Mouse (Mus musculus) monocyte, adult 2 months (primary cell): ENCODE results near the gene 4933430I17Rik.

Experiments used
- DNase-seq, 2 experiments: peaks; one replicate each; pipeline ENCODE4 v3.0.0; 2022; ENCODE audit warnings: low spot score in 2 of 2, low read depth in 1 of 2

4933430I17Rik gene

DNA sequence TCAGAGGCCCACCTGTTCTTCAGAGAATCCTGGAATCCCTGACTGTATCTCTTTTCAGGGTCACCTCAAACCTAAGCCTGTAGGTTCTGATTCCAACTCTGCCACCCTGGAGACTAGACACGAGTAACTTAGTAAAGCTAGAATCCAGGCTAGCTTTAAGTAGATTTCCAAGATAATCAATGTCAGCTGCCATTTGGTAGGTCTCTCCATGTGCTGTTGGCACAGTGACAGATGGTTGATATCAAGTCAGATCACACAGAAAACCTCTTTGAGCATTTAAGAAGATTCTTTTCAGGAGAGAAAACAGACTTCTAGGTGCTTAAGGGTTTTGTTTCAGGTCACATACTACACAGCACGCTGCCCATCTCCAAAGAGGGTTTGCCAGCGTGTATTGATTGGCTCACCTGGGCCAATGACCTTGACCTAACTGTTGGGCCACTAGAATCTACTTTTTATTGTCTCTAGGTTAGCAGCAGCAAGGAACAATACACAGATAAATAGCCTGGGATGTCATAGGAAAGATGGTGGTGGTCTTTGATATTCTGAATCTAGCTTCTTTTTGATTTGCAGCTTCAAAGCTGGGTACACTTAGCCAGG is 21.7 kb upstream of the 4933430I17Rik start, which contains the start of gene Hdhd3:
Hdhd3 (minus strand) TSS at position 94 of the 597 bp plus-strand sequence.
- DNase-seq, result no peak

DNA sequence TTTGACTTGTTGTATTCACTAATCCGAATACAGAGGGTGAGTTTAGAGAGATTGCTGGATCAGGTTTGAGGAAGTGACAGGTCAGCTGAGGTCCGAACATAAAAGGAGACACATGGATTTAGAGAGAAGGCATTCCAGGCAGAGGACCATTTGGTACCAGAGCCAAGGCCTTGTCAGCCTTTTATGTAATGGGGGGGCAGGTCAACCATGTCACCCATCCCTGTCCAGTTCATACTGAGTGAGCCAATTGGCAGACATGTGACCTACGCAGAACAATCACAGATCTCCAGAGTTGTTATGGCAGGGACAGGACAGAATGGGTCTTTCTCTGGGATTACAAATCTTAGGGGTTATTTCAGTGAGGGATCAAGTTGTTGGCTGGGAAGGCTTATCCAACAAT is 19.2 kb upstream of the 4933430I17Rik start:
- no peak for DNase-seq

DNA sequence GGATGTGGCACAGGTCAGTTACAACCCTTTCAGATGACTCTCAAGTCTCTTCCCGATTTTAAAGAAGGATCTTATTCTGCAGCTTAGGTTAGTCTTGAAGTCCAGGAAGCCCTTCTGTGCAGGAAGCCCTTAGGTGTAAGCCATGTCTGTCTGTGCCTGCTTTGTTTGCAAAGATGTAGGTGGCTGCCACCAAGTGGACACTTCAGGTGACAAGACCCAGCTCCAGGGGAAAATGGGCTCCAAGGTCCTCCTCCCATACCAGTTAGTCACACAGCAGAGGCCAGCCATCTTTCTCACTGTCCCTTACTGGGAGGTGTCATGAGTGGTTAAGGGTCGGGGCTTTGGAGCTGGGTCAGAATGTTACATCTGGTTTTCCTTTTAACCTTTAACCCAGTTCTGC is 18.4 kb upstream of the 4933430I17Rik start:
- no peak for DNase-seq

DNA sequence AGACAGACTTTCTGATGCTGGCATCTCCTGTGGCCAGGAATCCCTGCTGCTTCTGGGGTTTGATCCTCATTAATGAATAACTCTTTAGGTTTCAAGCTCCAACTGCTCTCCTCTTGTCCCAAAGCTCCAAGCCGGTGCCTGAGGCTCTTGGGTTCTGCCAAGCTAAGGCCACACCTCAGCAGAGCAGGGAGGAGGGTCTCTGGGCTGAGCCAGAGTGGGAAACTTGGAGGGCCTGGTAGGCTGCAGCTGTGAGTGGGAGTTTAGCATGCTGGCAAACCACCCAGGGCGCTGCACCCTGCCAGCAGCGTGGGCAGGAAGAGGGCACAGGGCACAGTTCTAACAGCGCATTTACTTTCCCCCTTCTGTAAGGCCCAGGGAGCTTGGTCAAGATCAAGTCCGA is 16.3 kb upstream of the 4933430I17Rik start:
- no peak for DNase-seq

DNA sequence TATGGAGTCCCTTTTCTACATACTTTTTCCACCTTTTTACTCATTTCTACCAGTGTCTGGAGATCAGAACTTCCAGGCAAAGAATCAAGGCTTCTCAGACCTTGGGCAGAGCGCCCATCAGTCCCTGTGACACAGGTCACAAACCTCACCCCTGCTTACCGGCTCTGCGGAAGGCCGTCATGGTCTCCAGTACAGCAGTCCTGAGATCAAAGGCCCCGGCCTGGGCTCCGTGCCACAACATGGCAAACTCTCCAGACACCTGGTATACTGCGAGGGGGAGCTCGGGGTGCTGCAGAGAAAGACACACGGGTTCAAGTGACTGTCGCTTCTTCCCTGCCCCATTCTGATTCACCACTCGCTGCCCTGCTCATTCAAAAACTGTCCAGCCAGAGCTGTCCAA is 15.2 kb upstream of the 4933430I17Rik start:
- DNase-seq, result no peak

DNA sequence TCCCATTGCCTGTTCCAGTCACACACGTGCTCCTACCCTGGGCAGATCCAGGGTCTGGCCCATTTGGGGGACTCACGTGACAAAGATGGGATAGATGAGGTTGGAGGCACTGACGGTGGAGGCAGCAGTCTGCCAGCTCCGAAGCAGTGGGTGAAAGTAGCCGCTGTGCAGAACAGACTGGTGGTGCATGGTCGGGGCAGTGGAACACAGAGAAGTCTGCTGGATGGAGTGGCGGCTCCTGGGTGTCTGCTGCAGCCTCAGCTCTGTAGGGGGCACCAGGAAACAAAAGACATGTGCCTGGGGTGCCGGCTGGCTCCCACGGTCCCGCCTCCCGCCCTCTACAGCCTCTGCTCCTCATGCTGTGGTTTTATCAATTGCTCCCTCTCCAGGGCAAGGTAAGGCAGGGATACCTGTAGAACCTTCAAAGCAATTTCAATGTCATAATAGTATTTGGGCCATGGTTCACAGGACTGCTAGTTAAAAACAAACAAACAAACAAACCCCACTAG is 11.1 kb upstream of the 4933430I17Rik start:
- no peak for DNase-seq

DNA sequence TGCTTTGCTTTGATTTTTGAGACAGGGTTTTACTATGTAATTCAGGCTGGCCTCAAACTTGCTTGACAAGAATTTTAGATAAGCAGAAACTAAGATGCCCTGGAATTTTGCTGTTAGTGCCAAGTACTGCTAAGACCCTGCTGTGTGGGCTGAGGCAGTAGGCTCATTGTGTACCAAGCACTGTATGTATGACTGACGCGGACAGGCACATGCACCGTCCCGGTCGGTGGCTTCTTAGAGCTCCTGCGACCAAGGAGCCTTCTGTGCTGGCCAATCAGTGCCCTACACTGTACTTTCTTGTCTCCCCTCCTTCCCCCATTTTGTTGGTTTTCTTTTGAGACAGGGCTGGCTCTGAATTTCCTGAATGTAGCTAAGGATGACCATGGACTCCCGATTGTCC is 10.2 kb upstream of the 4933430I17Rik start:
- no peak for DNase-seq

DNA sequence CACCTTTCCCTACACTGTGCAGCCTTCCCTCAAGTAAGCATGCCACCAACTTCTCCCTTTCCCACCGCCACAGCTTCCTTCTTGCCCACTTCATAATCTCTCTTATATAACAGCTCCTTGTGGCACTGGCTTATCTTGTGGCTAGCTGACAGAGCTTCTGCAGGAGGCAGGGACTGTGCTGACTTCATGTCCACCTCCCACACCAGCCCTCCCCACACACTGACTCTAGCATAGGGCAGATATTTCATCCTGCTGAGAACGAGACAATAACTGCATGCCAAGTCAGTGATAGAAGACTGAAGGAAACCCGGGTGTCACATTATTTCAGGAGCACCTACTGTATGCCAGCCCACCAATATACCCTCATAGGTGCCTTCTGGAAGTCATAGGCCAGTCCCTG is 9.7 kb upstream of the 4933430I17Rik start:
- no peak for DNase-seq

DNA sequence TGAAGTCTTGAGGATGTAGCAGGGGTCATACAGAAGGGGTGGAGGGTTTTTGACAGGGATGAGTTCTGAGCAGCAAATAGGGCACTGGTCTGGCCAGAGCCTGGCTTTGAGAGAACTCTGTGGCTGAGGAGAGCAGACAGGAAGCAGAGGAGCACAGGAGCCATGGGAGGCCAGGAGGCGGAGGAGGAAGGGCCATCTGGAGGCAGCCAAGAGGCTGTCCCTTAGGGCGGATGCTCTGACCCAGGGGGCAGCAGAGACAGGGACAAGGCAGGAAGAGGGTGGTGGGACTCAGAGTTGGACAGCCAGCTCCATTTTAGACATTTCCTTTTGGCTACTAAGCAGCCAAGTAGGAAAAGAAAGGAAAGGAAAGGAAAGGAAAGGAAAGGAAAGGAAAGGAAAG is 9.1 kb upstream of the 4933430I17Rik start:
- no peak for DNase-seq

DNA sequence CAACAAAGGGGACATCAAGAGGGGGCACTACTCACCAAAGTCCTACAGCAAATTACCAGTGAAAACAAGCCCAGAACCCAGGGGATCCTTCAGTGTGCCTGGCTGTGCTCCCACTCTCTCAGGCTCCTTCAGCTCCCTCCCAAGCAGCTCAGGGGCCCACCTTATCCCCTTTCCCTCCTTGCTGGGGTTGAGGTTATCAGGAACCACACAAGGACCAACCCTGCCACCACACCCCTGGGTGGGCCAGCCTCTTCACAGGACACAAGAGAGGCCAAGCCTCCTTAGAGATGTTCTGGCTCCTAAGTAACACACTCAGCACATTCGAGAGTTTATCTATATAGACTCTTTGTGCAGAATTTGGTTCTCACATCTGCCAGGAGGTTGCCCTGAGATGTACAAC is 8.6 kb upstream of the 4933430I17Rik start:
- DNase-seq, result no peak

DNA sequence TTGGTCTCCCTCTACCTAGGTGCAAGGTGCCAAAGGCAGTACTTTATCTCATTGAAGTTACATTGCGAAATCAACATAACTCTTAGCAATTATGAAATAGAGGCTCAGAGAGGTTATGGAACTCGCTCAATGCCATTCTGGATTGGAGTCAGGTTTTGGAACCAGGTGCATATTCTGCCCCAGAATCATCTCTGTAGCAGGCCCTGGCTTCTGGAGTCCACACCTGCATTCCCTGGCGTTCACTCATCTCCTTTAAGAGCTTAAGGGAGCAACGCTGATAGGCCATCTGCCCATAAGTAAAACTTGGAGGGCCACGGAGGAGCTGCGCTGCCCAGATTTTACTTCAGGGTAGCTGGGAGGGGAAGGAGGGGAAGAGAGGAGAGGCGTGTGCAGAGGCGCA is 8.1 kb upstream of the 4933430I17Rik start:
- DNase-seq, result no peak

DNA sequence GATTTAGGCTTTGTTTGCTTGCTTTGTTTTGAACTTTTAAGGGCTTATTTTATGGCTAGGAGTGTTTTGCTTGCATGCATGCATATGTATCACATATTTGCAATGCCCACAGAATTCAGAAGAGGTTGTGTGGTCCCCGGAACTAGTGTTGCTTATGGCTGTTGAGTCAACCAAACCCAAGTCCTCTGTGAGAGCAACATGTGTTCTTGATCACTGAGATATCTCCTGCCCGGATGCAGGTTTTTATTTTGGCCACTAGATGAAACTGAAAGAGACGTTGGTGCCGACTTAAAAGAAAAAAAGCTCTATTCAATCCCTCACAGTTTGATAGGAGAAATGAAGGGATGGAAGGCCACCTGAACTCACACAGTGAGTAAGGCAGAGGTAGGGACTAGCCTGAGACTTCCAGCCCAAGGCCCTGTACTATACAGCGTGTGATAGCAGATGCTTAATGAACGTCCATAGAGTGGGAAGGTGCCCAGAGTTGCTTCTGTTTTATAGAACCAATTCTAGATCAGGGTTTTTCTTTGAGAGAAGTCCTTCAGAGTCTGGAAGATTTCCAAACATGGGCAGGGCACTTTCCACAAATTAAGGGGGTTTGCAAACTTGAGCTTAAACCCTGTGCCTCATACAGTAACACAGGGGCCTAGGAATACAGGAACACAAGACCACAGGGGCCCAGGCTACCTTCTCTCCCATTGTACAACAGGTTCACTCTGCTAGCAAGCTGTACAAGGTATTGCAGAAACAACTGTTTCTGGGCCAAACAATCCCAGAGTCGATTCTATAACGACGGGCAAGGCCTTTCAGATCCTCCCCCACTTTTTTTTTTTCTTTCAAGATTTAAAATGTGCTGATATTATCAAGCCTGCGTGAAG is 7.4 kb upstream of the 4933430I17Rik start:
- no peak for DNase-seq

DNA sequence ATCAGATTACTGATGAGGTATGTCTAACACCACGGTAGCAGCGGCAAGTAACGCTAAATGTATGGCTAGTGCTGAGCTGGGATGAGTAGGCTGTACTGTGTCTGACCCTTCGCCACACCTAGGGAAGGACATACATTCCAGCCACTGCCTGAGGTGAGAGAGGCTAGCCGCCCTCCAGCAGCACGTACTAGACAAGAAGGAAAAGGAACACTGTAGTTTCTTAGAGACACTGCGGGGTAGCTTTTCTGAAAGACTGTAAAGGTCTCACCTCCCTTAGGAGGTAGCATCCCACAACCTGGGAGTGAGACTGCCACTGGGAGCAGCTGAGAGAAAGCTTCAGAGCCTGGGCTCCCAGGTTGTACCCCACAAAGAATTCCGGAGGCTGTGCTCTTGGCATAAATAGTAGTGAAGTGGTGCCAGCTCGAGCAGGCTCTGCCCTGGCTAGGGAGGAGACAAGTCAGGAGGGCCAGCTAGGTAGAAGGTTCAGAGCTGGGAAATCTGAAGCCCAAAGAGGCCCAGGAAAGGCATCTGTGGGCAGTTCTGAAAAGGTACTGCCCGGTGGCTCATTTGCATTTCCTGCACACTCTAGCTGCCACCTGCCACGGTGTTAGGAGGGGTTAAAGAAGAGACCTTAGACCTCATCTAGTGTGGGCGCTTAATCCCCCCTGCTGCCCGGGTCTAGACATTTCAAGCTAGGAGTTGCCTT is 6.6 kb upstream of the 4933430I17Rik start:
- DNase-seq, result no peak

DNA sequence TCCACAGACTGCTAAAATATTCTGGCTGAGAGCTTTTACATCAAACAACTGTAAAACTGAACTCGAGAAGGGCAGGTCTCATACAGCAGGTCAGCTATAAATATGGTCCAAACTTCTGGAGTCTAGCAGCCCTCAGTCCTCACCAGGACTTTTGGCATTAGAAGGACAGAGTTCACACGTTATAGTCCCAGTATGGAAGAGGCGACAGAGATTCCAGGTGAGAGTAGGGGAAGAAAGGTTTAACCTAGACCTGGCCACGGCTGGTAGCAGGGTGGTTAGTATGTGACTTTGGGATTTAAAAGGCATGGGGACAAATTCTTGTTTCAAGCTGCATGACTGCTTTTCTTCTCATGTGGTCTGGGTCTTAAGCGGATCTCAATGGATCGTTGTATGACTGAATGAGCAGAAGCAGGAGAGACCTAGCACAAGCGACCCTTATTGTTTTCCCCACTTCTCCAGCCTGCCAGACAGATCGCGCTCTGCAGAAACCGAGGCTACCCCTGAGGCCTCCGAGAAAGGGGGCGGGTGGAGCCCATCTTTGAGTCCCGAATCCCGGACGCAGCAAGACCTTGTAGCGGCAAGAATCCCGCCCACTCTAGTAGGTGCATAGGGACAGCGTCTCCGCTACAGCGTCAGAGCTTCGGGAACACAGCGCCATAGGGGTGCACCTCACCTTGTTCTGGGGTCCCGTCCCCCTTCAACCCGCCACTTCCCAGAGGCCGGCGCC is 5.9 kb upstream of the 4933430I17Rik start:
- peak in 1 of 2 experiments; percentile 5 for DNase-seq

DNA sequence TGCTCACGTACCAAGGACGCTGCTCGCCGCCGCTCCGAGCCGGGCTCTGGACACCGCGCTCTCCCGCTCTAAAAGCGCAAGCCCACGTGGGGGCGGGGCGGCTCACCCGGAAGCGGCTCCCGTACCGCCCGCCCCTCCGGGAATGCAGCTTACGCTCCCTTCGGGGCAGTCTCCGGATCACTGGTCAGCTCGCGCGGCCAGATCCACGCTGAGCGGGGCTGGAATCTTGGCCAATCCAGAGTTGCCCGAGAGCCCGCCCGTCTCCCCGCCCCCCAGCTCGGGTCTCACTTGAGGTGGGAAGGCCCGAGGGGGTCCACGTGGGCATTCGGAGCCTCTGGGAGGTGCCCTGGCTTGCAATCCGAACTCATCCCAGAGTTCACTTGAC is 5.3 kb upstream of the 4933430I17Rik start, which contains the start of gene Alad:
Alad (minus strand) TSS at position 70 of the 385 bp plus-strand sequence.
- peak; percentile 9 to 38 for DNase-seq

DNA sequence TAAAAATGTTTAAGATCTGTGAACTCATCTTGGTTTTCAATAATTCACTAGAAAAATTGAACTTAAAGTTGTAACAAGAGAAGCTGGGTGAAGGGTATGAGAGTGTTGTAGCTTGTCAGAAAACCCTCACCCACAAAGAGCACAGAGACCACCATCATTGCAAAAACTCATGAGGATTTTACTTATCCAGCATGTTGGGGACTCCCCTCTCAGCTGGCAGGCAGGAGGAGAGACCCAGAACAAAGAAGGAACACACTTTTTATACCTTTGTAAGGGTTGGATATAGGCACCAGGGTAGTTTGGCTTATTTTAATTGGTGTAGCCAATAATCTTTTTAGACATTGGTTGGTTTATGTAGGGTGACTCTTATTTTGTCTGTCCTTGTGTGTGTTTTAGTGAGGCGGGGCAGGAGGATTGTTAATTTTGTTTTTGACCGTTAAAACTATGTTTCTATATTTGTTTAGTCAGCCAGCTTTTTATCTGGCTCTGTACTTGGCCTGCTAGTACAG is 4.2 kb upstream of the 4933430I17Rik start:
- no peak for DNase-seq

DNA sequence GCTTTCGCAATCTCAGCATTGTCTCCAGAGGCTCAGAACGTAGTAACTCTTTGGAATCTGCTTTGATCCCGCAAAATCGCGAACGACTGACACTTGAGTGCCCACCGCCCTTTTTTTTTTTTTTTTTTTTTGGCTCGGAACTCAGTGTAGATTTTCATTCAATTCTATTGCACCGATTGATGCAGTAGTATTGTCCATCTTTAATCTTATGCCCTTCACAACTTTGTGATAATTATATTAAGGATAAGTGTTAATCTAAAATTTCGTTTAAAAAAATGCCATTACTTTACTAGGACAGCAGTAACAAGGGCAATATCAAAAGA is 281 bp downstream of the 4933430I17Rik start:
- no peak for DNase-seq

DNA sequence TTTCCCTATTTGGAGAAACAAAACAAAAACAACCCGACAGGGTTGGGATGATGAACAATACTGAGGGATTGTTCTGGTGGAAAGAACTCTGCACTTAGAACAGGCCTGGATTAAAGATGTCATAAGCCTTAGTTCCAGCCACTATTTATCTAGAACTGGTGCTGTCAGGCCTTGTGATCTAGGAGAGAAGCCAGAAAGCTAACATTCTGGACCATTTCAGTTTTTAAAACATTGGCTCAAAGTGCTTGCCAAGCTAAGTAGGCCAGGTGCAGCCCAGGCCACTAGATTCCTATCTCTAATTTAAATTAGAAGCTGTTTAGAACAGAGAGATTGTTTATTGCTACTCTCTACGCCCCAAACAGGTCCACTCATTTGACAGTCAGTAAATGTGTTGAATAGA is 1.1 kb downstream of the 4933430I17Rik start:
- DNase-seq, result no peak

DNA sequence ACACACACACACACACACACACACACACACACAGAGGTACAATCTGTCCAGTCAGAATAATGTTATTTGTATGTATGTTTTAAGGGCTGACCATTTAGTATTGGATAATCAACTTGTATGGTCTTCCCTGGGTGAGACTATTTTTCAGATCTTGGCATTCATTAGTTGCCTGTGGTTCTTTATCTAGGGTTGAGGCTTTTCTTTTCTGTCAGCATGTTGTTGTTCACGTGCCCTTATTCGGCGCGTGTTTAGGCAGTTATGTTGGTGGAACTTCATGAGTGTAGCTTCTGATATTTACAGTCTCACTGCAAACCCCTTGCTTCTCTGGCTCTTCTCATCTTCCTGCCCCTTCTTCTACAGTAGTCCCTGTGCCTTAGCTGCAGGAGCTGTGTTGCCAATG is 2.5 kb downstream of the 4933430I17Rik start:
- DNase-seq, result no peak

DNA sequence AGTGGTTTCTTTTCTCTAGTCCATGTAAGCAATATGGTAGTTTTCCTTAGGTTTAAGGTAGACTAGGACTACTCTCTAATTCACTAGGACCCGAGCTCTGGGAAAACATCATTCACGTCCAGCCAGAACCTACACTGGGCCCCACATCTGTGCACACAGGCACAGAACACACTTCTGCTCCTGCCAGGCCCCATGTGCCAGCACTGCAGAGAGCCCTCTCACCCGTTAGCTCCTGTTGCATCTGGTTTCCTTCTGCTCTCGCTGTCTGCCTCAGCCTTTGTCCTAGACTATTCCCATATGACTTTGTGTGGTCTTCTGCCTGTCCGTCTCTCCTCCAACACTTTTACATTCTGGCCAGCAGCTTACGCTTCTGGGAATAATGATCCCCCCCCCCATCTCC is 8.6 kb downstream of the 4933430I17Rik start:
- DNase-seq, result no peak

DNA sequence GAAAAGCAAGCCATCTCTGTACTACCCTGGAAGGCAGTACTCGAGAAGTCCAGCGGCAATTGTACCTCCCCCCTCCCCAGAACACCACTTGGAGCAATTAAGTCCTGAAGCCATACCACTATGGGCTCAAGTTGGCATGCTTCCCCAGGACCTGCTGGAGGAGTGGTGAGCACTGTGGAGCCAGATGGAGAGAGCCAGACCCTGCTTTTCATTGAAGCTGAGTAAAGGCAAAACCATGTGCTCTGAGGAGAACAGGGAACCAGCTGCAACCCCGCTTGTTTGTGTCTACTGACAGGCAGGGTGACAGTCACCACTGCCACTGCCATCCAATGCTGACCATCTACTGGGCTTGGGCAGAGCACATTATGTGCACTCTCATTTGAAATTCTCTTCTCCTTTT is 16.6 kb downstream of the 4933430I17Rik start:
- DNase-seq, result no peak
